Mouse (Mus musculus): ENCODE results near the gene Bbs9.

Gene Bbs9

DNA sequence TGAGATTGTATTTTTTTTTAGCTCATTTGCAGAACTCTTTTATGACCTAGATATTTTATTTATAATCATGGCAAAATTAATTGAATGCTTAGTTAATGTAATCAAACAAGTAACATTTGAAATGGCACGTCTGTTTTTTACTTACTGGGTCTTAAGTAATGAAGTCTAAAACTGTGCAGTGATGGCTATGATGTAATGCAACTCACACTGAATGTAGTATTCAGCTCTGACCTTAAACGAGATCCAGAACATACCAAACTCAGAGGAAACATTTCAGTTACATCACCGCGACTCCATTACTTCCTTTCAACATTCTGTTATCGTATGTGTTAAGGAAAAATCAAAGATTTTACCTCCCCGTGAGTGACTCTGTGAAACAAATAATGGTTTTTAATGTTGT, 262.4 kb downstream of the Bbs9 start:
- in situ Hi-C loops (cut with MboI, MseI), result no loop called here

DNA sequence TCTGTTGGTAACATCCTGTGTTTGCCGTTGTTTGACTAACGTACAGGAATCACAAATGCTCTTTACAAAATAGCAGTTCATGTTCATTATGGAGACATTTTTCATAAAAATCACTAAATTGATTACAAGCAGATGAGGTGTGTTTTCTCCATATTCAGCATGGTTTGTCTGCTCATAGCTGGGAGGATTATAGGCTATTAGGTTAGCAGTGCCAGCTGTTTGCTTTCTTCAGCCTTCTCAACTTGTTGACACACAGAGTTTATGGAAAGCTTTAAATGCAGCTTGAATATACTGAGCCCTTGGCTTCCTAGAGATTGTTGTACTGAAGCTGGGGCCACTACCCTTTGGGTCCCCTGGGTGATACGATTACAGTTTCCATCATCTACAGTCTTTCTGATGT, 263.3 kb downstream of the Bbs9 start:
- in situ Hi-C loops (cut with MboI, MseI), result no loop called here

DNA sequence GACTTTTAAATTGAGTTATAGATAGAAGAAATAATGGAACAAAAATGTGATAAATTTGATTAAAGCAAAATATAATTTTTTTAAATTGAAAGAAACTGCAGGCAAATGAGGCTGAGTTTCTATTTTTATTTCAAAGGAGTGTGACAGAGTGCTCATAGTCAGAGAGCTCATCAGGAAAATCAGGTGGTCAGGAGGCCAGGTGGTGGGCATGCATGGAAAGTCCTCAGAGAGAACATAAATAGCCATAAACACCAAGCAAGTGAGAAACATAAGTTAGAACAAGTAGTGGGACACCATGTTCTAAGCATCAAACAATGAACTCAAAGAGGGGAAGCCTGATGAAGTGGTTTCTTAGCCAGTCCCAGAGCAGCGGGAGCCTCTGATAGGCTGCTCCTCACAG, 266.5 kb downstream of the Bbs9 start:
- in situ Hi-C loops (cut with MboI, MseI), result no loop called here

DNA sequence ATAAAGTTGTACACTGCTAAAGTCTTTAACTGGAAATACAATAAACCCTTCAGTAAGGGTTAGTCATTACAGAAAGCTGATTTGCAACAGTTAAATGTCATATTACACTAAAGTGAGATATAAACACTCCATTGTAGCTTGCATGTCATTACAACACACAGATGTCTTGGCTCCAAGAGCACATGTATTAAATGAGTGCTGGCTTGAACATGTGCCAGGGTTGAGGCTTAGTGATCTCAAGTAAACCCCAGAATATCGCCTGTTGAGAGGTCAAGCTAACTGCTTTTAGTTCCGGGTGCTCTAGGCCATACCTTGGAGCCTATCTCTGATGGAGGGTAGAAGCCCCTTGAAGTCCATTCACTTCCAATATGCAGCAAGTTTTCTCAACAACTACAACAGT, 273.1 kb downstream of the Bbs9 start:
- in situ Hi-C loops (cut with MboI, MseI), result no loop called here

DNA sequence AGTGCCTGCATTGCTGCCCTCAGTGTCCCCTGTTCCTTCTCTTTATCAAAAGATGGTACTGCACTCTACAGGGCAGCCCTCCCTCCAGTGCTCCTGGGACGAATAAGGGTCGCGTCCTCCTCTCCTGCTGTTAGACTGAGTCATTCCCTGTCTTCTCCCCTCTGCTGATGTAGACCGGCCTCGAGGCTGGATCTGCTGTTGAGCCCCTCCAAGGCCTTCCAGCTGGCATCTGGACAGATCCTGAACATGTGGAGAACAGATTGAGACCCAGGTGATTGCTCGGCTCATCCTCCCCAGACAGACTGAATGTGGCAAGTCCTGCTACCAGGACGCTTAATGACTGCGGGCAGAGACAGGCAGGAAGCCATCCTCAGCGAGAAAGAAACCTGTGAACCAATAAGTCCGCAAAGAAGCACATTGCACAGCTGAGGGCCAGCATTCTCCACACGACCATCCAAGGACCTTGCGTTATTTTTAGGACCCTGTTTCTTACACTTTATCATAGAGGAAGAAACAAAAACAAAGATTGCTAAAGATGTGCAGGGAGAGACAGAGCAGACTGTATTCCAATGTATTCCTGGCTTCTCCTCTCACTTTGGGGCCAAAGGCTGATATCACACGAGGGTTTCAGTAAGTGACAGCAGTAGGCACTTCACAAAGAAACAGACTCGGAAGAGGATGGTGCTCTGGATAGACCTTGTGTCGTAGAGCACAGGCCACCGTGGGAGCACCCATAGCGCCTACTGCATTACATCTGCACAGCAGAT, 275.4 kb downstream of the Bbs9 start:
- in situ Hi-C loops (cut with MboI, MseI), result loop anchor here (5.0 kb wide), 1 partner anchor 41 kb away; no protein-coding TSS in a partner anchor

DNA sequence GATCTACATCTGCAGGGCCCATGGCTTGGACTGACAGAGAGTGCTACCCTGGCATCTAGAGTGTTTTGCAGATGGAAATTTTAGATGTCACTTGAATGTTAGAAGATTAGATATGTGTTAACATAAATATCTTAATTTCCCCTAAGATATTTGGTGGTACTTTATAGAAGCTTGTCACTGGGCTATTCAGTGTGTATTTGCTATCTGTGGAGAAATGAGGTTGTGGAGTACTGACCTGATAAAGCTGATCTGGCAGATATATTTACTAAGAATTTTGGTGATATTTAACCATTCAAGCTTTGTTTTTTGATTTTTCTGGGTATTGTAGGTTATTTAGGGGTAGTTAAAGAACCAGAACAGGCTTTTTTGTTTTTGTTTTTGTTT, 276.0 kb downstream of the Bbs9 start:
- in situ Hi-C loops (cut with MboI, MseI), result loop anchor here (5.0 kb wide), 1 partner anchor 41 kb away; no protein-coding TSS in a partner anchor

DNA sequence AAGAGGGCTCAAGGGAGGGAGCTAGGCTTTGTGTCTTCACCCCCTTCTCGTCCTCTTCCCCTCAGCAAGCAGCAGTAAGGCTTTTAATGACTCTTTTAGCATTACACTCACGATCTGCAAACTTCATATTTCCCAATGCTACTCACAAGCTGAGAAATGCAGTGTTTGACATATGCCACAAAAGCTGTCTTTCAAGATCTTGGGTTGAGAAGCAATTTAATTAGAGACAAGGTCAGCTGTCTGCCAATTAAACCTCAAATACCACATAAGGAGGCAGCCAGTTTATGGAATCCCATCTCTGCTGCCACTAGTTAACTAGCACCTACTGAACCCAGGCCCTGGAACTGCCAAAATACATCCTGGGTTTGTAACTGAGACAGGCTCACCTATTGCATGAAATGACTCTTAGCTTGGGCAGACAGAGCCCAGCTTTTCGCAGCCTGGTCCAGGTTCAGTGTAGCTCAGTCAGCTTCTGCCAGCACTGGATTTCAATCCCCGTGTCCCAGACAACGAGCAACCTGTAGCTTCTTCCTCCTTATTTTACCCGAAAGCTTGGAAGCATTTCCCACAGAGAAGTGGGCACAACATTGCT, 278.7 kb downstream of the Bbs9 start:
- in situ Hi-C loops (cut with MboI, MseI), result loop anchor here (5.0 kb wide), 1 partner anchor 38 kb away; no protein-coding TSS in a partner anchor

DNA sequence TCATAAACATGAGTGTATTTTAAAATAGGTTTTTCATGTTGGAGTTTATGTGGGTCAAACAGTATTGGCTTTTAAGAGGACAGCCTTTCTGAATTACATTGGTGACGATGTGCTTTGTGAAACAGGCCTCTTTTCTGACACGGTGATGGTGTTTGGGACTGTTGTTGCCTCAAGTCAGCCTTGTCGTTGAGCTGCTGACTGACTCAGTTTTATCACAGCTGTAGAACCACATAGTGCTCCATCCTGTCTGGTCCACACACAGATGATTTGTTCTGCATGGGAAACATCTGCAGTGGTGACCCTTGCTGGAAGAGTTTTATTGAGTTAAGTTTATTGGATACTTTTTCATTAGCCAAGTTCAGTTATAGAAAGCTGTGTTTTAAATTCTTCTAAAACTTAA, 283.0 kb downstream of the Bbs9 start:
- in situ Hi-C loops (cut with MboI, MseI), result no loop called here

DNA sequence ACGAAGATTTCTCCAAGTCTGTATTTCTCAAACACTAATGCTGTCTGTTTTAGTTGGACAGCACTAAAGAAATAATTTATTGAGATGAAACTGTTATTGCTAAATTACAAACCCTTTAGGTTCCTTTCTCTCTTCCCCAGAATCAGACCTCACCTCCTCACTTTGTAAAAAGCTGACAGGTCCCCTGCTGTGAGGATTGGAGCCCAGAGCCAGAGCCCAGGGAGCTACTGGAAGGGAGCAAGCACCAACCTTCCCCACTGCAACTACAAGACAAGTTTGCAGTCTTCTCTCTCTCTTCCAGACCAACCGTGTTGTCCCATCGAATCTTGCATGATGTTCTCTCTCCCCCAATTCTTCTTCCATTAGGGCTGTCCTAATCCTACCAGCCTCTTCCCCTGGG, 283.7 kb downstream of the Bbs9 start:
- in situ Hi-C loops (cut with MboI, MseI), result no loop called here

DNA sequence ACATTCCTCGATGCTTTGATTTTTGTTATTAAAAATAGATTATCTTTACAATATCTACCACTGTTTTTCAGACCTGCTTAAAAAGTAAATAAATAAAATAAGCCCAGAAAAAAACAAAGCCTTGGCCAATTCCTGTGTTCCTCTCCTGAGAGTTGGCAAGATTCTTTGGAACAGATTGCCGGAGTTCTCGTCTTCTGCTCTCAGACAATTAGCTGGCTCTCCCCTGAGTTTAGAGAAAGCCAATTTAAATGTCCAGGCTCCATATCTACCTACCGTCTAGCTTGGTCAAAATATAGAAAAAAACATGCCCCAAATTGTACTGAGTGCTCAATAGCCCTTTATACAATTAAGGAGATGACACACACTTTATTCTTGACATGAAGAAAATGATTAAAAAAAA, 284.9 kb downstream of the Bbs9 start:
- in situ Hi-C loops (cut with MboI, MseI), result no loop called here

DNA sequence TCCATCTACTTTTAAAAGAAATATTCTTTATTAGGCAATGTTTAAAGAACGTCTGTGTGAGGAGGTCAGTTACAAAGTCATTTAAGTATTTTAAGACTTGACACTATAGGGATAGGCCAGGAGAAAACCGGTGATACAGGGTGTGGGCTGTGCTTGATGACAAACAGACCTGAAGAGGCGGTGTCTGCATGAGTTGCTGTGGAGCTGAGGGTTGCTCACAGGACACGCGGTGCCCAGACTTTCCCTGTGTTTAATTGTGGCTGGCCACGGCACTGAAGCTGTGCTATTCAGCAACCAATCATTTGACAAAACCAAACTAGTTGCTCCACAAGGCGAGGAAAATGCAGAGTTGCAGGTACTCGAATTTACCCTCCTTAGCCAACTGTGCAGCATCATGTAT, 286.0 kb downstream of the Bbs9 start:
- in situ Hi-C loops (cut with MboI, MseI), result no loop called here

DNA sequence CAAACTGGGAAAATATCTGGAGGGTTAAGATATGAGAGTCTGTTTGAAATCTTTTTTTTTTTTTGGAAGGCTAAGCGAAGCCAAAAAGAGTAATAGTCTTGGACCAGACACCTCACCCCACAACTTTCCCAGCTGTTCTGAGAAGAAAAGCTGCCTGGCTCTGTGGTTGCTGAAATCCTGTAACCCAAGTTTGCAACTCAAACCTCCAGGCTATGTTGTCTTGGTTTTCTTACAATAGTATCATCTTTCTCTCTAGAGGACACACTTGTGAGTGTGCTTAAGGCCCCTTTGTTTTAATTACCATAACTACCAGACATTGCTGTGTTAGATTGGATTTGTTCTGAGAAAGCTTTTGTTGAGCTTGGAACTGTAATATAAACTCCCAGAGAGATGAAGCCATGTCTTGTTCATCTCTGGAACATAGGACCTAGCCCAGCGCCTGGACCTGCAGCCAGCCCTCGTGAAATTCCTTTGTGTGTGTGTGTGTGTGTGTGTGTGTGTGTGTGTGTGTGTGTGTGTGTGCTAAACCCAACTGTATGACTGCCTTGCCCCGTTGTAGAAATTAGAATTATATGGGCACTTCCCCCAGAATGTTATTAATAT, 290.2 kb downstream of the Bbs9 start:
- in situ Hi-C loops (cut with MboI, MseI), result no loop called here

DNA sequence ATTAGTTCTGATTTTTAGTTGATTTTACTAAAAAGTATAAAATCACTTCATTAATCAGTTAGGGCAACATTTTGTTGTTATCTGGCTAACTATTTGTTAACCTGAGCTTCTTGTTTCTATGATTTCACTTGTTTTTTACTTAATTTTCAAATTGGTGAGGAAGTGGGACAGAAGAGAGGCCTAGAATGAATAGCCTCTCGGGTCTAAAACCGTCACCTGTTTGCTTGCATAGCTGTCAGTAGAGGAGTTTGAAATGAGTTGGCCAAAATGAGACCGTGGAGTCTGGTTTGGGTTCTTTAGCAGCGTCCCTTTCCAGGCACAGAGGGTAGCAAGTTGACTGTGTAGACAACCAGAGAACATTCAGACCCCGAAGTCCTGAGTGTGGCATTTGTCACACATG, 291.6 kb downstream of the Bbs9 start:
- in situ Hi-C loops (cut with MboI, MseI), result no loop called here

DNA sequence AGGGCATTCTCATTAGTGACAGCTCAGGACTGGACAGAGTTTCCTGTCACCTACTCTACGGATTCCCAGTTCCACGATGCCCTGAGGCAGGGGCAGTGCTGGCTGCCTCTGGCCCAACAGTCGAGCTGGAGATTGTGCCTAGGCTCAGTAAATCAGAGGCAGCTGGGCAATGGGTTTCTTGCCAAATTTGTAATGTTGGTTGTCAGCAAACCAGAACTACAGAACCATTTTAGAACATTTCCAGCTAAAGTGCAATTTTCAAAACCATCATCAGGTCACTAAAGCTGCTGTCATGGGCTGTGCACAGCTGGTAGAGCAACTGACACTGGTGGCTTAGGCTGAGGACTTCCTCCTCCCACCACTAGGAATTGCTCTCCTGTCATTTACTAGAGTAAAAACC, 292.3 kb downstream of the Bbs9 start:
- in situ Hi-C loops (cut with MboI, MseI), result no loop called here

DNA sequence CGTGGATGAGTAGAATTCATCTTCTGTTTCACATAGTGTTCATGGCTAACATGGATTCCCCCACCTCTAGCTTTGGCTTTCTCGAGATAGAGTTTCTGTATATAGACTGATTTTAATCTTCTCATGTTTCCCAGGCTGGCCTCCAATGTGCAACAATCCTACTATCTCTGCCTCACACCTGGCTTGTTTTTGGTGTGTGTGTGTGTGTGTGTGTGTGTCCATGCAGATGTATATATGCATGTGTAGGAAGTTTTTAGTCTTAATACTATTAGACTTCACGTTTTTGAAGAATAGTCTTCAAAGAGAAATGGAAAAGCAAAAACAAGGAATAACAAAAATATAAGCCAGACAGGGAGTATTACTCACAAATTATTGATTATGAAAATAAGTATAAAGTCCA, 296.3 kb downstream of the Bbs9 start:
- in situ Hi-C loops (cut with MboI, MseI), result no loop called here

DNA sequence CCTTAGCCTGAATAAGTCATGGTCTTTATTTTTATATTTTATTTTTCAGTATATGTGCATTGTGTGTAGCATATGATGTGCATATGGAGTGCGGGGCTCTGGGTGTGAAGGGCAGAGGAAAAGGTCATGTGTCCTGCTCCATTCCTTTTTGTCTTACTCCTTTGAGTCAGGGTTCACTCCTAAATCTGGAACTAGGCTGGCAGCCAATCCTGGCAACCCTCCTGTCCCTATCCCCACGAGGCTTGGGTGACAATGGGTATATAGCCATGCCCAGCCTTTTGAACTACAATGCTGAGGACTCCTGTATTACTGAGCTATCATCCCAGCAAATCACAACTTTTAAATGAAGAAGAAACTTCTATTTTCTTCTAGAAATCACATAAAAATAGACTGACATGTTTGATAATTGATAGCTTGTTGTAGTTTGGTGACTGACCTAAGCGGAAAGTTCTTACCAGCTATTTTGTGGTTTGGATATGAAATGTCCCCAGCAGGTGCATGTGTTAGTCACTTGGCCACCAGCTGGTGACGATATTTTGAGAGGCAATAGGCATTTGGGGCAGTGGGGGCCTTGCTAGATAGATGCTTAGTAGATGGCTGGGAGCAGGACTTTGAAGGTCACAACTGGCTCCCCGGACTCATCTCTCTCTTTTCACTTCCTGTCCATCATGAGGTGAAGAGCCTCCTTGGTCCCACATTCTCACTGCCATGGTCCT, 300.9 kb downstream of the Bbs9 start:
- in situ Hi-C loops (cut with MboI, MseI), result no loop called here

DNA sequence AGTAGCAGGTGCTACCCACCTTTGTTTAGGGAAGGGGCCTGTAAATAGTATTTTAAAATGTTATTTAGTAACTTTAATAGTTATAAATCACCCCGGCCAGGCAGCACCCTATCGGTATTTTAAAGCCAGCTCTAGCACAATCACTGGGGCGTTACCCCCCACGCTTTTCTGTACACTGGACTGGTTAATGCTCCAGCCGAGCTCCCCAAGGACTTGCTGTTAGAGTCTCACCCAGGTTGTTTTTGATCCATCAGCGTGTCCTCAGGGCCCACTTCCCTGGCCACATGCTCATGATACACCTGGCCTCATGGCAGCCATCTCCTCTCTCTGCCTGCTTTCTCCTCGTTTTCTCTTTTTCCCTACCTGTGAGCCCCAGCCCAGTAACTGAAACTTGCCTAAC, 301.9 kb downstream of the Bbs9 start:
- in situ Hi-C loops (cut with MboI, MseI), result no loop called here

DNA sequence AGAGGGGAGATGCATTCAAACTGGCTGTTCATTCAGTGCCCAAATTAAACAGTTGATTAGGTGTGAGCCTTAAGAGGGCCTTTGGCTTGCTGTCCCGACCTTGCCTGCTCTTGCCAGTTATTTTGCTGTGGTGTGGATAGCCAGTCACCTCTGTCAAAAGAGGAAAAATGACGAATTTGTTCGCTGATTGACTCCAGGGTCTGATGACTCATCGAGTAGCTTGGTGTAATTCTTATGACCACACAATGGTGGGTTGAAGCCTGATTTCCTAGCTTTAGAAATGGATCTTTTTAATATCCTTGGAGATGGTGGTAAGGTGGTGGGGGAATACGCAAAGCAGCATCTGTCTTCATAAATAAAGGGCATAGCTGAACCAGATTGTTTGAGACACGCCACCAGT, 304.1 kb downstream of the Bbs9 start:
- in situ Hi-C loops (cut with MboI, MseI), result no loop called here

DNA sequence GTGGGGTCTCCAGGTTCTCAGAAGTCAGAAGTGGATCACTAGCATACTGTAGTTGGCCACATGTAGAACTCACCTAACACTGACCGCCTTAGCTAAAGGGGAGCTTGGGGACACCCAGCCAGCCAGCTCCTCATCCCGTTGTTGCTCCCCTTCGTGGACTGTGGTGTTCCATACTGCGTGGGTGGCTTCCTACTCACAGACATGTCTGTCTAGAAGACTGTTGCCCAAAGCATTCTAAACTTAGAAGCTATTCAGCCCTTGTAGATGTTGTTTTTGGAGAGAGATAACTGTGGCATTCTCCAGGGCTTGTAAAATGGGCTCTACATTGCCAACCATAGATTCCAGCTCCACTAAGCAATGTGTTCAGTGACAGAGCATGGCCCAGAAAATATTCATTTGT, 310.5 kb downstream of the Bbs9 start:
- in situ Hi-C loops (cut with MboI, MseI), result no loop called here

DNA sequence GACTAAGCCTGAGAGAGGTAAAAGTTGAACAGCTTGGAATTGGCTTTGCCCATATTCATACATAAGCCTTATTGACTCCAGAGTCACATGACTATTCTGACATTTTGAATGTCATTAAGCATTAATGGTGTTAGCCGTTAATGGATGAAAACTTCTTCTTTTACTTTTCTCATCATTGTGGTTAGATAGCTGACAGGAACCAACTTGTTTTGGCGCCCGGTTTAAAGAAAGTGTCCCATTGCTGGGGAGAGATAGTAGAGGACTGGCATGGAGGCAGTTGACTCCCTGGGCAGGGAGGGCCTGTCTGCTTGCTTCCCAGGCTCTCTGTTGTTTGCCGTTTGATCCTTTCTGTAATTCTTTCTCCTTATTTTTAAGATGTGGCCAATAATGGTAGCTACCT, 312.9 kb downstream of the Bbs9 start:
- in situ Hi-C loops (cut with MboI, MseI), result no loop called here

DNA sequence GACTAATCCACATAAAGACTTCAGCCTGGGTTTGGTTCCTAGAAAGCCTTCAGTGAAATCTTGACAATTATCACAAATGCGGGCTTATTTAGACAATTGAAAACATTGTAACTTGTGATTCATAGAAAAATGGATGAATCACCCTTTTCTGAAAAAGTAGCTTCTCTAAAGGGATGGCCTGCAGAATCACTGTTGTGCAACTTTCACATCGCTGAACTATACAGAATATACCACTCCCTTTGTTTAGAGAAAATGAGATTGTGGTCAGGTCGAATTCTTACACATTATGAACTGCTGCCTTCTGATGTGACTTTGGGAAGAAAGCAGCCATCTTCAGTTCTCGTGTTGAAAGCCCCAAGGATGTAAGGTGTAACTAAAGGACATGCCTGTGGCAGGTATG, 313.3 kb downstream of the Bbs9 start:
- in situ Hi-C loops (cut with MboI, MseI), result no loop called here

DNA sequence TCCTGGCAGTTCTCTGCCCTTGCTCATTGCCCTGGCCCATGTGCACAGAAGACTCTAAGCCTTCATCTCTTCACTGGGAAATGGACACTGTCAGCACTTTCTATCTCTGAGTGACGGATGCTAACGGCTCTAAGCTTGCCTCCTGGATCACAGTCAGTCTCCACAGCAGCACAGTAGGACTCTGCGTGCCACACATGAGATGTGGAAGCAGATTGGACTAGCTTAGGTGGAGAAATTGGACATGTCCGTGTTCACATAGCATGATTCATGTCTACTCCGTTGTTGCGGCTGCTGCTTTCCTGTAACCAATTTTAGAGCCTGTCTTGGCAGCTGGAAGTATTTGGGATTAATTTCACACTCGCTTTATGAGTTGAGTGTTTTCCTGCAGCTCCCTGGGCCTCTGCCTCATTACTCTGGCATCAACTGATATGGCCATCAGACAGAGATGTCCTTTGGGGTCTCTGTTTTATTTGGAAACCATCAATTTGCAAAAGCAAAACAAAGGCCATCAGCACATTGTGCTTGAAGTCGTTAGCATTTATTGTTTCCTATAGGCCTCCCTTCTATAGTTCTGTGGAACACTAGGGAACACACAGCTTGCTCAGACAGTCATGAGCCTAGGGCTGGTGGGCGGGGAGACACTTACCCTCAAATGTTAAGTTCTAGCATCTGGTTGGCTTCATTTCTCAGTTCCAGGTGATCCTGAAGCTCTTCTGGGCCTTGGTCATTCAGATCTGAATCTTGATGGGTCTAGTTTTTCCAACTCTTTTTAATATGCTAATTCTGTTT, 314.1 kb downstream of the Bbs9 start:
- in situ Hi-C loops (cut with MboI, MseI), result loop anchor here (5.0 kb wide), 1 partner anchor 37 kb away; no protein-coding TSS in a partner anchor
